Mouse (Mus musculus) cerebellum, adult 2 months (tissue): ENCODE measurements around the gene Cttnbp2nl.
A peak's percentile ranks its signal among the peaks of the same experiment; 100 is the strongest.

Source experiments
- CTCF ChIP-seq: fragments of 200-500 bp; IDR thresholded peaks from 2 replicates; pipeline ENCODE4 v1.5.1; 2011; ENCODE audit warnings: low read depth, mild to moderate bottlenecking, control low read depth, low read length, moderate library complexity, borderline replicate concordance; ENCODE audit not compliant: insufficient read depth
- POLR2A ChIP-seq: fragments of 200-500 bp; IDR thresholded peaks from 2 replicates; pipeline ENCODE4 v1.6.1; 2011; ENCODE audit warnings: low read length, control low read depth, borderline replicate concordance; ENCODE audit not compliant: insufficient read depth

DNA sequence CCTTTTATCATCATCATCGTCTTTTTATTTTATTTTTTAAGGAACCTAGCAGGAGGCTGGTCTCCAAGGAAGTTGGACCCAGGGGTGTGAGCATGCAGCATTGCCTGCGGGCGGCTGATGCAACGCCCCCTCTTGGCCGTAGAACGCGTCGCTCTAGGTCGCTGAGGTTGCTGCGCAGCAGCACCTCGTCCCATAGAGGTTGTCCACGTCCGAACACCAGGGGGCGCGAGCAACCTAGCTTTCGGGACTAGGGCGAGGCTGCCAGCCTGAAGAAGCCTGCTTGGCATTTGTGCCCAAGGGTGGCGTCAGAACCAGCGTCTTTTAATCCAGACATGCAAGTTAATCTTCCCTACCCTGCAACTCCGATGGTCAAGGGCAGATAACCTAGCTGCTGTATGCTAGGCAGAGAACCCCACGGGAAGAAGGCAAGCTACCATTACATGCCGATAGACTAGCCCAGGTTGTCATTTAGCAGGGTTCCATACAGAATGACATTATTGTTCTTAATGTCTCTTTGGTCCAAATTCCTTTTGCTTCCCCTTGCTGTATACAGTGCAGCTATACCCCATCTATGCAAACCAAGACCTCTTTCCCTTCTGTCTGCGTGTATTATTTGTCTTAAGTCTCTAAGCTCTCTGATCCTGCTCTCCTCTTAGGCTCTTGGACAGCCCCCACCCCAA is 60.1 kb downstream of the Cttnbp2nl start:
- peak; percentile 83 for TF ChIP-seq CTCF
- no peak for TF ChIP-seq POLR2A
